Mouse (Mus musculus): ENCODE data around the gene Adamts2.

The Adamts2 gene

DNA sequence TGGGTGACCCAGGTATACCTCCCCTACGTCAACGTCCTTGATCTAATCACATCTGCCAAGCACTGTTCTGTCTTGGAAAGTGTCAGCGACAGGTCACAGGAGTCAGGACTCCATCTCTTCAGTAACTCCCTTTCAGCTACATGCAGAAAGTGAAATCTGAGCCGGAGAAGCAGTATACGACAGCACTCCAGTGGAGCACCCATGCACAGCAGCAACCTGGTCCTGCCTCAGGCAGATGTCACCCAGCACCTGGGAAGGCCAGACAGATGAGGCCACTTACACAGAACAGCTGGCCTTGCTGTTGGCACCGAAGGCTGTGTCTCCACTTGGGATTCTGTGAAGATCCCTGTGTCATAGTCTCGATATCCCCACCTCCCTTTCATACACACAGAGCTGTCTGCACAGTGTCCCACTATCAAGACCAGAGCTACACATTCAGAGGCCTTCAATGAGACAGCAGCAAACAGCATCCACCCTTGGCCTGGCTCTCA is 70.0 kb downstream of the Adamts2 start:
- DNase-seq (ENCODE audit: low spot score) = no peak

GRCm38 (mm10) chr11:50672866-50673265 is 71.0 kb downstream of the Adamts2 start:
- DNase-seq (ENCODE audit: low spot score) = no peak

DNA sequence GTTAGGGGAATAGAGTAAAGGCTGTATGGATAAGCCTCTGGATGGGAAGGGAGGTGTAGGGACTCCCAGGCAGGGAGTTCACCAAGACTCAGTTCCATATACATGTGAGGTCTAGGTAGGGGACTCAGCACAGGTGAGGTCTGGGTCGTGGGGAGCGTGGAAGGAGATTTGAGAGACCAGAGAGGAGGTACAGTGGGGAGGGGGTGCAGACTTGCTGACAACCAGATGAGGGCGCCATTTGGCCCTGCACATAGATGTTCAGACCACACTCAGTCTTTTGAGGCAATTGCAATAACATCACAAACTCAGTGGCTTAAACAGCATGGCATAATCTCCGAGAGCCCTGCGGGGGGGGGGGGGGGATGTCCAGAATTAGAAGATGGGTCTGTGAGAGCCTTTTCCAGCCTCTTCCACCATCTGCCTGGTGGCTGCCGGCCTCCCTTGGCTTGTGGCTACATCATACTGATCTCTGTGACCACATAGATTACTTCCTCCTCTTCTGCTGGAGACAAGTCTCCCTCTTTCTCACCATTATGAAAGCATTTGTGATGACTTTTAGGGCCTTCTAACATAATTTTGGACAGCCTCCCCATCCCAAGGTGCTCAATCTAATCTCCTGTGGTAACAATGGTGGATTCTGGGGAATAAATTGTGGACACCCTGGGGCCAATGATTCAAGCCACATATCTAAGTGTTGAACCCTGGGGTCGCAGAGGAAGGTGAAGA is 71.8 kb downstream of the Adamts2 start:
- no peak for DNase-seq (ENCODE audit: low spot score)

DNA sequence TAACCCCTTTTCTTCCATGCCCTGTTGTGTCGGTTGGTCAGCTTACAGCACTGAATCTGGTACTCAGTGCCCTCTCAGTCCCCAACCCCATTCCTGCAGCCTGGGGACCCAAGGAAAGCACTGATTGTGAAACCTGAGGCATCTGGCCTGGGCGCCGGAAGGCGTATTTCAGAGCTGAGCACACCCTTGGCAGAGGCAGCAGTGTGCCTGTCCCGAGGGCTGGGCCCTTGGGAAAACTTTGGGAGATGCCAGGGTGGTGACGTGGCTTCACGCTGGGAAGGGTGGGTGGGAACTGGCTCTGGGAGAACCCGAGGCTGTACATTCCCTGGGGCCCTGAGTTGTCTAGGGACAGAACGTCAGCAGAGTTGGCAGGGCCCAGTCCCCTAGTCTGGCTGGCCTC is 72.5 kb downstream of the Adamts2 start:
- DNase-seq (ENCODE audit: low spot score) = no peak

- no peak for DNase-seq (ENCODE audit: low spot score)
Measured at GRCm38 (mm10) chr11:50678650-50679049, 76.8 kb downstream of the Adamts2 start.

DNA sequence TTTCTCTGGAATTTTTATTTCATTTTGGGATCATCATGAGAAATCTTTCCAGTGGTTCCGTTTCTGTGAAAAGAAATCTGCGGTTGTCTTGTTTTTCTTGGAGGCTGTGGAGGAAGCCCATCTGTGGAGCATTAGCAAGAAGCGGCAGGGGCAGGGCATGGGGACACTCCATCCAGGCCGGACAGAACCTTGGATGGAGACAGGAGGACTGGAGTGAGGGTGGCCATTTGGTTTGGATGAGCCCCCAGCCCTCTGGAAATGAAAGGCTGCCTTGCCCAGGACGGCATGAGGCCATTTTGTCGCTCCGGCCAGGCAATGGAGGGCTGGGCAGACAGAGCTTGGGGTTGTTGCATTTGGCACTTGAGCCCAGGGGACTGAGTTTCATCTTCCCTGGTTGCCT is 80.1 kb downstream of the Adamts2 start:
- no peak for DNase-seq (ENCODE audit: low spot score)

GRCm38 (mm10) chr11:50683821-50684220 is 81.9 kb downstream of the Adamts2 start:
- no peak for DNase-seq (ENCODE audit: low spot score)

GRCm38 (mm10) chr11:50688584-50688983 is 86.7 kb downstream of the Adamts2 start:
- no peak for DNase-seq (ENCODE audit: low spot score)

DNA sequence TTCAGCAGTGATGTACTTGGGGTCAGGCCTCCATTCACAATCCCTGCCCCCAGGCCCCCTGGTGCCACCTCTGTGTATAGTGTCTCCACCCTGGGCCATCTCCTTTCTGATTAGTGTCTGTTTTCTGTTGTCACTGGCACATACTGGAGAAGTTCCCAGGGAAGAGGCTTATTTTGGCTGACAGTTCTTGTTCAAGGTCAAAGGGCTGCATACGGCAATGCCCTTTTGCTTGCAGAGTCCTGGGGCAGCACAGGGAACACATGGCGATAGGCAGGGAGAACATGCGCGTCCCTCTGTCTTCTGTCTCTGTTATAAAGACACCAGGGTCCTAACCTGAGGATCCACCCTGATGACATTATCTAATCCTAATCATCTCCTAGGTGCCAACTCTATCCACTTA is 87.8 kb downstream of the Adamts2 start:
- DNase-seq (ENCODE audit: low spot score) = no peak

DNA sequence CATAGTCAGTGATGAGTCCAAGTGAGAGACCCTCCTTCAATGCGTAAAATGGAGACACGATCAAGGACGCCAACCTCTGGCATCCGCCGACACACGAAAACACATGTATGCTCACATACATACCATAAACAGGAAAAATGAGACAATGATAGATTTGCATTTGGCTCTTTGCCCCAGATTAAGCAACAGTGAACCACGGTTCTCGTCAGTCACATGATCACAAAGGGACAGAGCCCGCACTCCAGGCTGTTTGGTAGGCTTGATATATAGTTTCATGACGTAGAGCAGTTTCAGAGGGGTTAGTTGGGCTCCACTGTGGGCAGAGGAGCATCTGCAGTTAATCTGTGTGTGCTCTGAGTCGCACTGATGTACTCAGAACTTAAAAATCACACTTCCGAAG is 98.1 kb downstream of the Adamts2 start:
- no peak for DNase-seq (ENCODE audit: low spot score)

DNA sequence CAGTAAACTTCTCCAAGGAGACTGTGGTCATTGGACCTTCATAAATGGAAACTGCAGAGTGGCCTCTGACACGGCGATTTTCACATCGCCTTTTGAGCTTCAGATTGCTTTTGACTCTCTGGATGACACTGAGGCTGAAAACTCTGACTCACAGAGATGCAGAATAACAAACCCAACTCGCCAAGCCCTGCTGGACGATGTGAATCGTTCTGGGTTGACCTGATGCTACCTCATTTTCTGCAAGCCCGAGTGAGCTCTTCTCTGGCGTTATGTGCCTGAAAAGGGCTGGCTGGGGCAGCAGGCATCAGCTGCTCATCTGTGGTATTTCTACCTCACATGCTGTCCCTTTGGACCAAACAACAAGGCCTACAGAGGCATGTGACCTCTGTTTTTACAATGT is 98.6 kb downstream of the Adamts2 start:
- no peak for DNase-seq (ENCODE audit: low spot score)

DNA sequence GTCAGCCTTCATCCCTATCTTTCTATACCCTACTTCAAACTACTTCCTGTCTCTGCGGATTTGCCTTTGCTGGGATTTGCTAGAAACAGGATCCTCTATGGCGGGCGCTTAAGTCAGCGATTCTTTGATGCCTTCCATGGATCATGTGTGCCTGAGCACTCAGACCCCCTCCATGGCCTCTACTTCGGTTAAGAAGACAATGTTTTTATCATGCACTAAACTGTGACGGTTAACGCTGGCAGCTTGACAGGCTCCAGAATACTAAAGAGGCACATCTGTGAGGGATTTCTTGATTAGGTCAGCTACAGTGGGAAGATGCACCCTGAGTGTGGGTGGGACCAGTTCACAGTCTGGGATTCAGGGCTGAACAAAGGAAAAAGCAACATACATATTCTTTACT is 101.5 kb downstream of the Adamts2 start:
- no peak for DNase-seq (ENCODE audit: low spot score)

DNA sequence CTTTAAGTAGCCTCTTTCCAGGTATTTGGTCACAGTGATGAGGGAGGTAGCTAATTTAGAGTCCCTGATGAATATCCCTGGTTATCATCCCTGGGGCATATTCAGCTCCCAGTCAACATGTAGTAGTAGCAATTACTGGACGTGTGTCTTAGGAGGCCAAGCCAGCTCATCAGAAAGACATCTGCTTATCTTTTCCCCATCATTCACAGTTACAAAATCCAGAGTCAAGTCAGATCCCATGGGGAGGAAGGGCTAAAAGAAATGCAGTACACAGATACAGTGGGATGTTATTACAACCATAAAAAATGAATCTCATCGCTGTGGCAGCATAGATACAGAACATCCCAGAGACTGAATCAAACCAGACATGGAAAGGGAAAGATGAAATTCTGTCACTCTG is 102.6 kb downstream of the Adamts2 start:
- no peak for DNase-seq (ENCODE audit: low spot score)

DNA sequence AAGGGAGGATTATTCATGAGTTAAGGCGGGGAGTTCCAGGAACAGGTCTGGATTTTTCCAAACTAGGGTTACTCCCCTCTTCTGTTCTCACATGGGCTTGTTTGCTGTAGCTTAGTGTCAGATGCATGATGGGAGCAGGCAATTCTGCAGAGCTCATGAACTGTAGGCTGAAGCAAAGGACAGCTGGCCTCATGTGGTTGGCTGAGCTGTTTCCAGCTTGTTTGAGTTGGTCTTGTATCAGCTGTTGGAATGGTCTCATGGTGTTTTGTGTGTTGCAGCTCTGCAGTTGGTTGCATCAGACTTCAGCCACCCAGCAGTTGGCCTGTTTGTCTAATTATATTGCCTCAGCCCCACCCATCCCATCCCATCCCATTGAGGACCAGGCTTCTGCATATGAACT is 105.4 kb downstream of the Adamts2 start:
- no peak for DNase-seq (ENCODE audit: low spot score)

- DNase-seq (ENCODE audit: low spot score) = no peak
Measured at GRCm38 (mm10) chr11:50713610-50714202, 111.8 kb downstream of the Adamts2 start.

GRCm38 (mm10) chr11:50715091-50715490 is 113.2 kb downstream of the Adamts2 start:
- DNase-seq (ENCODE audit: low spot score) = no peak

GRCm38 (mm10) chr11:50717381-50717897 is 115.6 kb downstream of the Adamts2 start:
- no peak for DNase-seq (ENCODE audit: low spot score)

DNA sequence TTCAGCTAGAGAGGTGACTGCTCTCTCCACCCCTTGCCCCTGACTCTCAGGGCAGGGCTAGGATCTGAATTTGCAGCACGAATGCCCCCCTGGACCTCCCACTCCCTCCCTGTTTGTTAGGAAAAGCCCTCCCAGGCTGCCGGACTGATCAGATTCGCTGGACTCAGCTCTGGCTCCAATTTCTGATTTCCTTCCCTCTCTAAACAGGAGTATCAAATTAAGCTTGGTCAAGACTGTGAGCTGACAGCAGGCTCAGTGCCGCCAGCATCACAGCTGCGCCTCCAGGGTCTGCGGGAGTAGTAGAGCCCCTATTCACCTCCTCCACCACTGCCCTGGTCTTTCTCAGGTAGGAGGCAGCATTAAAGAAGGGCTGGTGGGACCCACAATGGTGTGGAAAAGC is 117.0 kb downstream of the Adamts2 start:
- no peak for DNase-seq (ENCODE audit: low spot score)

DNA sequence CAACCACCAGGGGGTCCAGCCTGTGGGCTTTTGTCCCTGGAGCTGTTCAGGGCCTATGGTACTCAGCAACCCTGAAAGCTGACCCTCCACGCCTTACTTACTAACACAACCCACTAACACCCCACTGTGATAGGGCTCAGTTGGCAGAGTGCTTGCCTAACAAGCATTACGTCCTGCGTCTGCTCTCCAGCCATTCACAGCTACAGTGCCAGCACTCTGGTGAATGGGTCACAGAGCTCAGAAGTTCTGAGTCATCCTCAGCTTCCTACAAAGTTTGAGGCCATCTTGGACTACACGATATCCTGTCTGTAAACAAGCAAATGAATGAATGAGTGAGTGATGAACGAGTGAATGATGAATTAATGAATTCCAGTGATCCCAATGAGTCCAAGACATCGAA is 118.5 kb downstream of the Adamts2 start:
- DNase-seq (ENCODE audit: low spot score) = no peak

DNA sequence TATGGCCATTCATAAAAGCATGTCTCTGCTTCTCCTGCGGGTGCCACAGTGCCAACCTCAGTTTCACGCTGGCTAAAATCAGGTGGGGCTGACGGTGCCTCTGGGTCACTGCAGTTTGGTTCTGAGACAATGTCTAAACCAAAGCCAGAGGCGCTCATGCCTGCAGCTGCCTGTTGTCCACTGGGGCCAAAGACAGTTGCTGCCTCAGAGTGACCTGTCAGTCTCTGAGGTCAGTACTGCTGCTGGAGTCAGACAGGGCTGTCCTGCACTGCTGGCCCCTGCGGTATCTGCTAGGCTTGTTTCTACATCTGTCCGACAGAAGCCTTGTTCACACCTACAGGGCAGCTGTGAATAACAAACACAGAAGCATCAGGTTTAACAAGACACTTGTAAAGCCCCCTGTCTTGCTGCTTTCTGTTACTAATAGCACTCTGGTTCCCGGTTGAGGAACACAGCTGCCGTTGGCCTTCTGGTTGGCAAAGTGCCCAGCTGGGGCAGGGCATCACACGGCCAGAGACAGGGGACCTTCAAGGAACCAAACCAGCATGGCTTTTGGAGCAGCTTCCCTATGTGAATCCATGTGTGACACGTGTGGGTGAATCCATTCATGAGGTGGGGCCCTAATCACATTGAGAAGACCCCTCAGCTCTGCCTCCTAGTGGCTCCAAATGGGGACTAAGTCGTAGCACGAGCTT is 119.1 kb downstream of the Adamts2 start:
- DNase-seq (ENCODE audit: low spot score) = no peak

- no peak for DNase-seq (ENCODE audit: low spot score)
Measured at GRCm38 (mm10) chr11:50725595-50725994, 123.7 kb downstream of the Adamts2 start.

DNA sequence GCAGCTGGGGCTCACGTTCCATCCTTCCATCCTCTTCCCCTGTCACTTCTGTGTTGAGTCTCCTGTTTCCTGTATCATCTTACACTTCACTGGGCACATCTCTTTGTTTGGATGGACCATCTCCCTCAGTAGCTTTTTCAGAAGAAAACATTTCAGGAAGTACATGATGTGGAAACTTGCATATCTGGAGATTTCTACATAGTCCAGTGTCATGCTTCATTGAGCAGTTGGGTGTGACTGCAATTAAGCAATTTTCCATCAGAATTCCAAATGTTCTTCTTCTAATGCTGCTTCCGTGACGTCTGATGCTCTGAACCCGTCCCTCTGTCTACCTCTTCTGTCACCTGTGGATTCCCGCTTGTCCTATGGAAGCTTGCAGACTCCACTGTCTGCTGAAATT is 124.2 kb downstream of the Adamts2 start:
- no peak for DNase-seq (ENCODE audit: low spot score)

DNA sequence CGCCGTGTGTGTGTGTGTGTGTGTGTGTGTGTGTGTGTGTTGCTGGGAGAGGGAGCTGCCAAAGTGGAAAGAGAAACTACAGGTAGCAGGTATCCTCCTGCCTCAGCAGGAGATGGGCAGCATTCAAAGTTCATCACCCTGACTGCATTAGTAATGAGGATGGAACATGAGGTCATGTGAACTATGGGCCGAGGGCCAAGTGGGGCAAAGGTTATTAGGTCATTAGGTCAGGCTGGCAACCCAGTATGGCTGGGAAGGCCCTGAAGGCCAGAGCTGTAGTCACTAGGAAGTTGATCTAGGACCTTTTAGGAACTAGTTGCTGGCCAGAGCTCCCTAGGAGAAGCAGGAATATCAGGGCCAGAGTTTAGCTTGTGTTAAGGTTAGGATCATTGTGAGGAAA is 131.3 kb downstream of the Adamts2 start:
- DNase-seq (ENCODE audit: low spot score) = no peak
